Mouse (Mus musculus) spleen, adult 2 months (tissue): Measurements from ENCODE around the gene Smg6. TPM values are rescaled to one million over a fixed set of nuclear protein-coding genes. Genes with fewer than 3 reads are reported as not detected.

ENCODE experiments used
- DNase-seq, 2 experiments: peaks; one replicate each; pipeline versions ENCODE4 v3.0.0 to v3.0.0-alpha.2; 2012 to 2021; ENCODE audit warnings: low spot score in 2 of 2, low read depth in 1 of 2
- H3K27ac ChIP-seq: fragments of 200-500 bp; 2 replicates; pipeline ENCODE4 v1.5.1; 2012; ENCODE audit warnings: low read length, inconsistent platforms; ENCODE audit not compliant: insufficient read depth
- H3K27me3 ChIP-seq: fragments of 200-500 bp; 2 replicates; pipeline ENCODE4 v1.6.1; 2012; ENCODE audit warnings: mild to moderate bottlenecking, moderate library complexity, low read length, inconsistent platforms; ENCODE audit not compliant: control insufficient read depth, insufficient read depth
- H3K36me3 ChIP-seq: fragments of 200-500 bp; 2 replicates; pipeline ENCODE4 v1.6.1; 2012; ENCODE audit warnings: mild to moderate bottlenecking, low read length, inconsistent platforms; ENCODE audit not compliant: control insufficient read depth, insufficient read depth
- H3K4me1 ChIP-seq: fragments of 200-500 bp; 2 replicates; pipeline ENCODE4 v1.6.1; 2011; ENCODE audit warnings: inconsistent platforms; ENCODE audit not compliant: control insufficient read depth, insufficient read depth, insufficient read length
- H3K4me3 ChIP-seq: fragments of 200-500 bp; 2 replicates; pipeline ENCODE4 v1.5.1; 2011; ENCODE audit warnings: mild to moderate bottlenecking, inconsistent platforms; ENCODE audit not compliant: insufficient read depth, insufficient read length; ENCODE audit errors: extremely low read depth
- CTCF ChIP-seq: fragments of 200-500 bp; IDR thresholded peaks from 2 replicates; pipeline ENCODE4 v1.5.1; 2011; ENCODE audit warnings: mild to moderate bottlenecking, inconsistent platforms; ENCODE audit not compliant: insufficient read depth, insufficient read length, insufficient replicate concordance; ENCODE audit errors: extremely low read depth
- POLR2A ChIP-seq: fragments of 200-500 bp; IDR thresholded peaks from 2 replicates; pipeline ENCODE4 v1.6.1; 2011; ENCODE audit warnings: low read depth, low read length, inconsistent platforms
- WGBS: fragments of 180-500 bp; shearing (Covaris S2); methylation state at CpG from one replicate; pipeline ENCODE4 v1.1.7; 2018; 5-methylcytosine and 5-hydroxymethylcytosine counted together
- polyA plus RNA-seq: library from polyadenylated mRNA; depleted of rRNA; stranded (reverse); fragments of >200 nt; gene quantifications from 2 replicates; pipeline ENCODE4 v1.2.3, GENCODE M21; 2012

The Smg6 gene
- polyA plus RNA-seq, 1 experiment, result 28.6 TPM

DNA sequence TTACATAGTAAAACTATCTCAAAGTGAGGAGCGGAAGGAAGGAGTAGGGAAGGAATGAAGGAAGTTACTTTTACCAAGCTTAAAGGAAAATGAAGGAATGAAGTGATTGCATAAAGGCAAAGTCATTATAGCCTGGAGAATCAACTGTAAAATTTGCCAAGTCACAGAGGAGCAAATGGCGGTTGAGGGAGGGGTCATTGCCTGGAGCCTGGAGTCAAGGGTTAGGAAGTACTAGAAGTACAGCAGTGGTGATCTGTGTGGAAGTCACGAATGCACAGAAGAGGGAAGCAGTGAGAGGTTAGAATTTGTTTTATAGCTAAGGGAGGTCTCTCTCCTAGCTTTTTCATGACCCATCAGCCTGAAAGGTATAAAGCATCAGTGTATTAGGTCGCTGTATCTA is 205.7 kb downstream of the Smg6 start:
- H3K27me3 ChIP-seq, result no peaks in the 10 kb centered on the region
- H3K4me1 ChIP-seq, result no peaks in the 10 kb centered on the region
- TF ChIP-seq POLR2A, result no peak
- TF ChIP-seq CTCF, result no peak
- no peak for DNase-seq
- peaks cover 2% of the 10 kb centered on the region for H3K36me3 ChIP-seq
- H3K4me3 ChIP-seq, result no peak overlapping the region
- no peak overlapping the region for H3K27ac ChIP-seq
- WGBS, result 72% methylated on average over 4 of the region's 4 CpGs

- H3K4me3 ChIP-seq, result no peak overlapping the region
- H3K27me3 ChIP-seq, result no peaks in the 10 kb centered on the region
- H3K4me1 ChIP-seq, result peaks cover 6% of the 10 kb centered on the region; the same call in 1 of the 2 replicates
- no peak overlapping the region for H3K27ac ChIP-seq
- H3K36me3 ChIP-seq, result peaks cover 2% of the 10 kb centered on the region
- no peak for DNase-seq
- TF ChIP-seq CTCF (no peak), POLR2A (no peak)
- 76% methylated on average over 5 of the region's 5 CpGs for WGBS
Observed at GRCm38 (mm10) chr11:75132278-75132677, 206.7 kb downstream of the Smg6 start.

DNA sequence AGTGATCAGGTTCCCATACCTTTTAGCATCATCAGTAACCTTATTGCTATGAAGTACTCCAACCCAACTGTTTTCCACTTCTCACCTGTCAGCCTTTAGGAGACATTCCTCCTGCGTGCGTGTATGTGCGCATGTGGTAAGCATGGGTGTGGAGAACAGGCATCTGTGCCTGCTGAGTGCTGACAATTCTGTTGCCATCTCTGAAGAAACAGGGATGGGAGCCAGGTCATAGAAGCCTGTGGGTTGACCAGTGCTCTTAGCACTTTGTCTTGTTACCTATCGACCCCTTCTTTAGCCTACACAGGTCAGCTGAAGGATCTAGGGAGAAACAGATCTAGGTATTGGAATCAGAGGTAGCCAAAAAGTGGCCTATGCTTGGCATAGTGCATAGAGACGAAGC is 207.8 kb downstream of the Smg6 start:
- no peak for TF ChIP-seq CTCF
- TF ChIP-seq POLR2A, result no peak
- Histone ChIP-seq H3K27me3 (no peaks in the 10 kb centered on the region), H3K4me3 (no peak overlapping the region), H3K27ac (no peak overlapping the region), H3K4me1 (peaks cover 10% of the 10 kb centered on the region; the same call in 1 of the 2 replicates), H3K36me3 (no peaks in the 10 kb centered on the region; the same call in 1 of the 2 replicates)
- WGBS, result 90% methylated on average over 5 of the region's 5 CpGs
- no peak for DNase-seq

- H3K27ac ChIP-seq, result no peak overlapping the region
- no peak for DNase-seq
Observed at GRCm38 (mm10) chr11:75133951-75134350, 208.3 kb downstream of the Smg6 start.

DNA sequence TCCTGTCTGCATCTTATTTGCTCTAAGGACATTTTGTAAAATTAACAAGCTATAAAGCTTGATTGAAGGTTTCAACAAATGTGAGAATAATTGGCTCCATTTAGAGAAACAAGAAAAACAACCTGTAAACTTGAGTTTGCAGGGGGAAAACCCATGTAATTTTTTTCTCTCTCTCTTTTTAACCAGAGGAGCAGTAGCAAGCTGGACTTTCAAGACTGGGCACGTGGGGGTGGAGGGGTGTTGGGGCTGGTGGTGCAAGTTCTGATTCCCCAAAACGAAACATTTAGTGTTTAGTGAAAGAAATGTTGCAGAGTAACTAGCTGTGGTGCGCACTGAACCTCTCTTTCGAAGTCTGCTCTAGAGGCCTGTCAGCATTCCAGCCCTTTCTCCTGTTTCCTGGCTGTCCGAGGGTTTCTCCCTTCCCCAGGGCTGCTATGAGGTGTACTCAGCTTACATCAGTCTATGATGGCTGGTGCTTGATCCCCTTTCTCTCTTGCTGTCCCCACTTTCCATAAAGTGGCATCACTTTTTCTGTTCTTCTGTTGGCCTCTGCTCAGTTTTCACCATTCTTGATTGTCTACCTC is 209.0 kb downstream of the Smg6 start:
- 81% methylated on average over 5 of the region's 5 CpGs for WGBS
- Histone ChIP-seq H3K27ac (no peak overlapping the region), H3K36me3 (no peaks in the 10 kb centered on the region; the same call in 1 of the 2 replicates), H3K27me3 (no peaks in the 10 kb centered on the region), H3K4me3 (no peak overlapping the region), H3K4me1 (peaks cover 10% of the 10 kb centered on the region; the same call in 1 of the 2 replicates)
- no peak for TF ChIP-seq CTCF
- no peak for DNase-seq

More at GRCm38 (mm10) chr11:75133951-75134350, 208.3 kb downstream of the Smg6 start:
- Histone ChIP-seq H3K36me3 (no peaks in the 10 kb centered on the region; the same call in 1 of the 2 replicates), H3K4me1 (peaks cover 10% of the 10 kb centered on the region; the same call in 1 of the 2 replicates), H3K4me3 (no peak overlapping the region), H3K27me3 (no peaks in the 10 kb centered on the region)
- TF ChIP-seq POLR2A (no peak), CTCF (no peak)
- 76% methylated on average over 2 of the region's 2 CpGs for WGBS

- Histone ChIP-seq H3K27ac (no peak overlapping the region), H3K27me3 (no peaks in the 10 kb centered on the region), H3K4me1 (peaks cover 10% of the 10 kb centered on the region; the same call in 1 of the 2 replicates), H3K36me3 (no peaks in the 10 kb centered on the region), H3K4me3 (no peak overlapping the region)
- WGBS, result 91% methylated on average over 4 of the region's 4 CpGs
- no peak for TF ChIP-seq POLR2A
- no peak for TF ChIP-seq CTCF
- no peak for DNase-seq
Observed at GRCm38 (mm10) chr11:75135358-75135757, 209.7 kb downstream of the Smg6 start.

DNA sequence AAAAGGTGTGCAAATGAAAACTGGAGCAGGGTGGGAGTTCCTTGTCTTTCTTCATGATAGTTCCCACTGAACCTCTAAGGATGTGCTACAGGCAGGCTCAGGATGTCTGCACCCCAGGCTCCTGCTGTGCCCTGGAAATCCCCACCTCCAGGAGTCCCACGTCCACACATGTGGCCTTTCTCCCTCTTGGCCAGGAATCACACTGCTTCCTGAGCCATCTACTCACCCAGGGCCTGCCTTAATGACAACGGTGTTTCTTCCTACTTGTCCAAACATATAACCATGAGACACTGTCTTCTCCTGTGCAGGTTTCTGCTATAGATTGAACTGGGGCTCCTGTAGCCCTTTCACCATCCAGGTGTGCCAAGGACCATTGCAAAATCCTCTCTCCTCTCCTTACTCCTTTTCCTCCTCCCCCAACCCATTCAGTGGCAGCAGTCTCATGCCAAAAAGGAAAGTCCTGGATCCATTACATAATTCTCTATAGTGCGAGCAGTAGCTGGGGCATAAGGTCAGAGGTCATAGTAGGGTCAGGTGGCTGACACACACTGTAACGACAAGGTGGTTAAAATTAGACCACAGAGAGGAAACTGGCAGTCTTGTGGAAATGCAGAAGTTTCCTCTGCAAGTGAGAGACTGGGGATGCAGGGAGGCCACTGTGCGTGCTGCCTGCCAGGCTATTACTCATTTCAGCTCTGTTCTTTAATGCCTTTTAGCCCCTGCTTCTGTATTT is 211.2 kb downstream of the Smg6 start:
- TF ChIP-seq POLR2A, result no peak
- no peak for TF ChIP-seq CTCF
- Histone ChIP-seq H3K27me3 (no peaks in the 10 kb centered on the region), H3K4me1 (peaks cover 10% of the 10 kb centered on the region; the same call in 1 of the 2 replicates), H3K4me3 (no peak overlapping the region), H3K36me3 (no peaks in the 10 kb centered on the region), H3K27ac (no peak overlapping the region)
- DNase-seq, result peak; percentile 21 to 49
- WGBS, result 16% methylated on average over 5 of the region's 5 CpGs
